Mouse (Mus musculus): Measurements from ENCODE around the gene Tm9sf4.

GRCm38 (mm10) chr2:153160844-153161683, at the start of gene Tm9sf4:
- TF ChIP-seq CTCF (IDR thresholded peaks at IDR 0.05; ENCODE audit: borderline replicate concordance, insufficient read depth, low read depth, low read length) (no peak), POLR2A (IDR thresholded peaks at IDR 0.05; ENCODE audit: borderline replicate concordance, insufficient read depth, low read length) (peak; percentile 83; the same call in 1 of the 2 replicates)

Measured in cerebellum, adult 2 months (tissue).